Mouse (Mus musculus) embryonic facial prominence, embryonic 13.5 days (tissue): ENCODE measurements at regions not wholly inside any gene's neighbourhood (a gene's known extent, or its start where the extent isn't known, plus 50 kb on each side); places are given as distances from the start of the nearest gene placed in this dataset.

ENCODE experiments used
- ATAC-seq: fragments of 200-750 bp; cut with Nextera tagmentation; 2 replicates; pipeline ENCODE4 v1.8.0; 2017; ENCODE audit warnings: low read depth; ENCODE audit not compliant: insufficient number of reproducible peaks, insufficient read depth, low FRiP score, low TSS enrichment
- H3K27ac ChIP-seq: fragments of 300-500 bp; sonication (generic); 2 replicates; pipeline ENCODE4 v1.5.1; 2015; ENCODE audit warnings: moderate library complexity, mild to moderate bottlenecking, inconsistent platforms
- H3K27me3 ChIP-seq: fragments of 300-500 bp; sonication (generic); 2 replicates; pipeline ENCODE4 v1.6.1; 2015; ENCODE audit warnings: mild to moderate bottlenecking, inconsistent platforms
- H3K36me3 ChIP-seq: fragments of 300-500 bp; sonication (generic); 2 replicates; pipeline ENCODE4 v1.6.1; 2015; ENCODE audit warnings: mild to moderate bottlenecking, inconsistent platforms
- H3K4me1 ChIP-seq: fragments of 300-500 bp; sonication (generic); 2 replicates; pipeline ENCODE4 v1.6.1; 2015; ENCODE audit warnings: inconsistent platforms
- H3K4me2 ChIP-seq: fragments of 300-500 bp; sonication (generic); 2 replicates; pipeline ENCODE4 v1.6.1; 2015; ENCODE audit warnings: moderate library complexity, mild to moderate bottlenecking, inconsistent platforms
- H3K4me3 ChIP-seq: fragments of 300-500 bp; sonication (generic); 2 replicates; pipeline ENCODE4 v1.5.1; 2015; ENCODE audit warnings: mild to moderate bottlenecking, inconsistent platforms
- H3K9ac ChIP-seq: fragments of 300-500 bp; sonication (generic); 2 replicates; pipeline ENCODE4 v1.6.1; 2015; ENCODE audit warnings: mild to moderate bottlenecking, inconsistent platforms
- H3K9me3 ChIP-seq: fragments of 300-500 bp; sonication (generic); 2 replicates; pipeline ENCODE4 v1.6.1; 2016; ENCODE audit warnings: inconsistent platforms
- WGBS: fragments of 180-500 bp; shearing (Covaris S2); methylation state at CpG from one replicate; pipeline ENCODE4 v1.1.7; 2015; ENCODE audit warnings: mixed read lengths; 5-methylcytosine and 5-hydroxymethylcytosine counted together

- ATAC-seq: no peak
- Histone ChIP-seq H3K4me1 (peaks cover 25% of the 10 kb centered on the region), H3K36me3 (no peaks in the 10 kb centered on the region), H3K27ac (no peak overlapping the region), H3K9me3 (no peaks in the 10 kb centered on the region), H3K9ac (no peak overlapping the region), H3K27me3 (no peaks in the 10 kb centered on the region), H3K4me3 (no peak overlapping the region), H3K4me2 (no peak overlapping the region)
- WGBS: 30% methylated on average over 4 of the region's 4 CpGs
Observed at GRCm38 (mm10) chr10:84172828-84173321, 267.5 kb downstream of the Nuak1 start.

GRCm38 (mm10) chr10:84183239-84183638, 257.2 kb downstream of the Nuak1 start:
- ATAC-seq: no peak
- WGBS: 71% methylated on average over 2 of the region's 2 CpGs
- no peak overlapping the region for H3K27ac ChIP-seq
- no peaks in the 10 kb centered on the region for H3K36me3 ChIP-seq
- H3K27me3 ChIP-seq: no peaks in the 10 kb centered on the region
- no peak overlapping the region for H3K4me2 ChIP-seq
- H3K4me1 ChIP-seq: no peaks in the 10 kb centered on the region
- H3K4me3 ChIP-seq: no peak overlapping the region
- no peak overlapping the region for H3K9ac ChIP-seq
- 0 out of 2 replicates have a peak, but pooled peaks cover 3% of the 10 kb centered on the region for H3K9me3 ChIP-seq

- H3K4me3 ChIP-seq: no peak overlapping the region
- 31% methylated on average over 2 of the region's 2 CpGs for WGBS
- H3K9me3 ChIP-seq: 0 out of 2 replicates have a peak, but pooled peaks cover 3% of the 10 kb centered on the region
- no peaks in the 10 kb centered on the region for H3K4me1 ChIP-seq
- no peak overlapping the region for H3K27ac ChIP-seq
- no peaks in the 10 kb centered on the region for H3K36me3 ChIP-seq
- no peak for ATAC-seq
- no peak overlapping the region for H3K9ac ChIP-seq
- H3K27me3 ChIP-seq: no peaks in the 10 kb centered on the region
- no peak overlapping the region for H3K4me2 ChIP-seq
Observed at GRCm38 (mm10) chr10:84186466-84186865, 253.9 kb downstream of the Nuak1 start.

GRCm38 (mm10) chr10:84199035-84199434, 241.4 kb downstream of the Nuak1 start:
- Histone ChIP-seq H3K27me3 (no peaks in the 10 kb centered on the region), H3K4me2 (no peak overlapping the region), H3K36me3 (no peaks in the 10 kb centered on the region), H3K9ac (no peak overlapping the region), H3K4me1 (peaks cover 10% of the 10 kb centered on the region), H3K9me3 (no peaks in the 10 kb centered on the region), H3K27ac (no peak overlapping the region), H3K4me3 (no peak overlapping the region)
- no peak for ATAC-seq
- WGBS: 72% methylated on average over 2 of the region's 2 CpGs

- Histone ChIP-seq H3K9ac (no peak overlapping the region), H3K27ac (no peak overlapping the region), H3K4me1 (peaks cover 10% of the 10 kb centered on the region), H3K4me2 (no peak overlapping the region), H3K27me3 (no peaks in the 10 kb centered on the region), H3K9me3 (no peaks in the 10 kb centered on the region), H3K36me3 (no peaks in the 10 kb centered on the region), H3K4me3 (no peak overlapping the region)
- WGBS: 44% methylated on average over 3 of the region's 3 CpGs
- no peak for ATAC-seq
Observed at GRCm38 (mm10) chr10:84201785-84202184, 238.6 kb downstream of the Nuak1 start.

GRCm38 (mm10) chr10:84212096-84212785, 228.2 kb downstream of the Nuak1 start:
- Histone ChIP-seq H3K27ac (no peak overlapping the region), H3K4me2 (no peak overlapping the region), H3K27me3 (no peaks in the 10 kb centered on the region), H3K9ac (no peak overlapping the region), H3K4me1 (peaks cover 7% of the 10 kb centered on the region; the same call in 1 of the 2 replicates), H3K36me3 (no peaks in the 10 kb centered on the region), H3K9me3 (peaks cover 9% of the 10 kb centered on the region; the same call in 1 of the 2 replicates), H3K4me3 (no peak overlapping the region)
- 49% methylated on average over 5 of the region's 5 CpGs for WGBS
- ATAC-seq: no peak

- H3K4me3 ChIP-seq: no peak overlapping the region
- no peaks in the 10 kb centered on the region for H3K9me3 ChIP-seq
- no peak for ATAC-seq
- no peaks in the 10 kb centered on the region for H3K27me3 ChIP-seq
- no peak overlapping the region for H3K27ac ChIP-seq
- H3K36me3 ChIP-seq: no peaks in the 10 kb centered on the region
- peaks cover 7% of the 10 kb centered on the region; the same call in 1 of the 2 replicates for H3K4me1 ChIP-seq
- H3K4me2 ChIP-seq: no peak overlapping the region
- H3K9ac ChIP-seq: no peak overlapping the region
Observed at GRCm38 (mm10) chr10:84214812-84215211, 225.6 kb downstream of the Nuak1 start.

GRCm38 (mm10) chr10:84229224-84229921, 211.0 kb downstream of the Nuak1 start:
- H3K27ac ChIP-seq: no peak overlapping the region
- H3K27me3 ChIP-seq: no peaks in the 10 kb centered on the region
- WGBS: 77% methylated on average over 7 of the region's 7 CpGs
- no peaks in the 10 kb centered on the region for H3K4me1 ChIP-seq
- no peaks in the 10 kb centered on the region for H3K36me3 ChIP-seq
- no peak for ATAC-seq
- H3K4me2 ChIP-seq: no peak overlapping the region
- no peaks in the 10 kb centered on the region for H3K9me3 ChIP-seq
- no peak overlapping the region for H3K4me3 ChIP-seq
- no peak overlapping the region for H3K9ac ChIP-seq

- Histone ChIP-seq H3K4me1 (no peaks in the 10 kb centered on the region), H3K9me3 (no peaks in the 10 kb centered on the region), H3K27ac (no peak overlapping the region), H3K27me3 (no peaks in the 10 kb centered on the region), H3K4me3 (no peak overlapping the region), H3K4me2 (no peak overlapping the region), H3K9ac (no peak overlapping the region), H3K36me3 (no peaks in the 10 kb centered on the region)
- 89% methylated on average over 18 of the region's 18 CpGs for WGBS
- no peak for ATAC-seq
Observed at GRCm38 (mm10) chr10:84230011-84230781, 210.2 kb downstream of the Nuak1 start.

GRCm38 (mm10) chr10:84235006-84235405, 205.4 kb downstream of the Nuak1 start:
- Histone ChIP-seq H3K4me3 (no peak overlapping the region), H3K4me1 (peaks cover 6% of the 10 kb centered on the region), H3K9me3 (no peaks in the 10 kb centered on the region), H3K9ac (no peak overlapping the region), H3K4me2 (no peak overlapping the region), H3K27me3 (no peaks in the 10 kb centered on the region), H3K36me3 (no peaks in the 10 kb centered on the region), H3K27ac (no peak overlapping the region)
- ATAC-seq: no peak
- 84% methylated on average over 6 of the region's 6 CpGs for WGBS

GRCm38 (mm10) chr10:84236236-84236635, 204.2 kb downstream of the Nuak1 start:
- Histone ChIP-seq H3K9me3 (peaks cover 4% of the 10 kb centered on the region; the same call in 1 of the 2 replicates), H3K27ac (no peak overlapping the region), H3K36me3 (no peaks in the 10 kb centered on the region), H3K4me2 (no peak overlapping the region), H3K9ac (no peak overlapping the region), H3K27me3 (no peaks in the 10 kb centered on the region), H3K4me1 (peaks cover 6% of the 10 kb centered on the region), H3K4me3 (no peak overlapping the region)
- 62% methylated on average over 2 of the region's 2 CpGs for WGBS
- no peak for ATAC-seq
